Mouse (Mus musculus): ENCODE data around the gene Mtus2. TPM values are rescaled to one million over a fixed set of nuclear protein-coding genes. Genes with fewer than 3 reads are reported as not detected.

Mtus2 gene
- polyA plus RNA-seq, 1 experiment from 2014 or later, result 6.9 TPM

DNA sequence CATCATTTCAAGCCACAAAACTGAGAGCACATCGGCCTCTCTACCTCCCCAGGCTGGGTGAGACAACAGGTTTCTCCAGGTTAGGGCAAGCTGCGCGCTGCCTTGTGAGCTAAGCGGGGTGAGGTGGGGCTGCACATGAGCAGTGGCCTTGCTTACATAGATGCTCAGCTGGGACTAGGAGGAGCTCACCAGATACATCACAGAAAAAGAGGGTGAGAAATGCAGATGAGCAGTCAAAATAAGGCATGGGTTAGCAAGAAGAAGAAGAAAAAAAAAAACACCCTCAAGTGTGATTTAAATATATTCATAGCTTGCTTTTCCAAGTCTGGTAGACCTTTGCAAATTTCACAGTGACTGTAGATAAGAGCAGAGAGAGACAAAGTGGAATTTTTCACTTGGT is 254.7 kb downstream of the Mtus2 start:
- H3K27ac ChIP-seq, result no peak overlapping the region
- H3K4me3 ChIP-seq (replicated peaks), result no peak overlapping the region
- H3K27me3 ChIP-seq, result no peaks in the 10 kb centered on the region
- no peak for ATAC-seq (ENCODE audit: insufficient number of reproducible peaks, insufficient read depth, low FRiP score, low TSS enrichment, low read depth)
- no peaks in the 10 kb centered on the region for H3K36me3 ChIP-seq
- H3K9ac ChIP-seq (replicated peaks), result no peak overlapping the region
- H3K4me2 ChIP-seq, result no peak overlapping the region
- H3K9me3 ChIP-seq, result no peaks in the 10 kb centered on the region
- H3K4me1 ChIP-seq (replicated peaks), result peaks cover 6% of the 10 kb centered on the region; the same call in 1 of the 2 replicates
- 96% methylated on average over 4 of the region's 4 CpGs for WGBS

DNA sequence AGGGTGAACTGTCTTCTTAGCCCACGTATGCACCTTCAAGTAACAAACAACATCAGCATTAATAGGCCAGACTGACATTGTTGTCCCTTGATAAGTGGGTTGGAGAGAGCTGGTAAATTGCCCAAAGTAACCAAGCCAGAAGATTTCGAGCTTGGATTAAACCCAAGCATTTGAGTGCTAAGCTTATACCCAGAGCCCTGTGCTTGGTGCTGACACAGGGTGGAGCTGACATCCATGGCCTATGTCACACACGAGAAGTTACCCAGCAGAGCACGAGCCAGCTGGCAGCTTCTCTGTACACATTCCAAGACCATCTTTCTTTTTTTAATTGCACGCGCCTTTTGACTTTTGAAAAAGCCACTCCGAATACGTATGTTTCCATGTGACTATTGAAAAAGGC is 259.7 kb downstream of the Mtus2 start:
- 87% methylated on average over 8 of the region's 8 CpGs for WGBS
- Histone ChIP-seq H3K9me3 (no peaks in the 10 kb centered on the region; the same call in 1 of the 2 replicates), H3K4me3 (replicated peaks) (no peak overlapping the region), H3K4me2 (no peak overlapping the region), H3K27me3 (no peaks in the 10 kb centered on the region), H3K4me1 (replicated peaks) (peaks cover 6% of the 10 kb centered on the region; the same call in 1 of the 2 replicates), H3K27ac (no peak overlapping the region), H3K36me3 (no peaks in the 10 kb centered on the region), H3K9ac (replicated peaks) (no peak overlapping the region)
- no peak for ATAC-seq (ENCODE audit: insufficient number of reproducible peaks, insufficient read depth, low FRiP score, low TSS enrichment, low read depth)

DNA sequence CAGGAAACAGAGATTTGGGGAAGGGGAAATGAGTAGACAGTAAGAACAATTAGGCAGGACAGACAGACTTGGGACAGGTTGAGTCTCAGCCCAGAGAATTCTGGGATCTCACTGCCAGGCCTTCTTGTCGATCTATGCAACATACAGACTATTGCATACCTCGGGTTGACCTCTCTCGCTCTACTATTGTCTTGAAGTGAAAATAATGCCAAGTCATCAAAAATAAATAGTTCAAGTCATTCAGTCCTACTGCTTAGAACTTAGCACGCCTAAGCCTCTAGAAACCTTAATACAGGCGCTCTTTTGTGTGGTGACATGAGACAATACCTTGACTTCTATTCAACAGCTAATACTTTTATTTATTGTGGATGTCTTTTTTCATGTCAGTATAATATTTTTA is 265.8 kb downstream of the Mtus2 start:
- no peak overlapping the region for H3K9ac ChIP-seq (replicated peaks)
- WGBS, result 88% methylated on average over 5 of the region's 5 CpGs
- H3K4me3 ChIP-seq (replicated peaks), result no peak overlapping the region
- no peak for ATAC-seq (ENCODE audit: insufficient number of reproducible peaks, insufficient read depth, low FRiP score, low TSS enrichment, low read depth)
- no peaks in the 10 kb centered on the region for H3K36me3 ChIP-seq
- no peaks in the 10 kb centered on the region for H3K27me3 ChIP-seq
- no peaks in the 10 kb centered on the region; the same call in 1 of the 2 replicates for H3K9me3 ChIP-seq
- H3K27ac ChIP-seq, result no peak overlapping the region
- no peaks in the 10 kb centered on the region for H3K4me1 ChIP-seq (replicated peaks)
- no peak overlapping the region for H3K4me2 ChIP-seq

DNA sequence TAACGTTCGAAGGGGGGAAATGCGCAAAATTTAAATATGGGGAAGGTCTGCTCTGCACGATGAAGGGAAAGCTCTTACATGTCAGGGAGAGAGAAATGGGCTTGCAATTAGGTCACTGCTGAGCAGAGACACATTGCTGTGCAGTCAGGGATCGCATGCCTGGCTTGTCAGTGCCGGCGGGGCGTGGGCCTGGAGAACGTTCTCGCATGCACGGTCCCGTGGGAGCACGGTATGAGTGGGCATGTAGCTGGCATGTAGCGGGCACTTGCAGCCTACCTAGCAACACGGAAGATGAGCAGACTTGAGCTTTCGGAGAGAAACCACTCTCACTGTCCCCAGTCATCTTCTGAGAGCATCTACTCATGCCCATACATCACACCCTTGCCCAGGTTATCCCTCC is 266.9 kb downstream of the Mtus2 start:
- 90% methylated on average over 16 of the region's 16 CpGs for WGBS
- Histone ChIP-seq H3K9ac (replicated peaks) (no peak overlapping the region), H3K4me1 (replicated peaks) (no peaks in the 10 kb centered on the region), H3K27me3 (no peaks in the 10 kb centered on the region), H3K4me3 (replicated peaks) (no peak overlapping the region), H3K36me3 (no peaks in the 10 kb centered on the region), H3K9me3 (no peaks in the 10 kb centered on the region; the same call in 1 of the 2 replicates), H3K4me2 (no peak overlapping the region), H3K27ac (no peak overlapping the region)
- no peak for ATAC-seq (ENCODE audit: insufficient number of reproducible peaks, insufficient read depth, low FRiP score, low TSS enrichment, low read depth)

DNA sequence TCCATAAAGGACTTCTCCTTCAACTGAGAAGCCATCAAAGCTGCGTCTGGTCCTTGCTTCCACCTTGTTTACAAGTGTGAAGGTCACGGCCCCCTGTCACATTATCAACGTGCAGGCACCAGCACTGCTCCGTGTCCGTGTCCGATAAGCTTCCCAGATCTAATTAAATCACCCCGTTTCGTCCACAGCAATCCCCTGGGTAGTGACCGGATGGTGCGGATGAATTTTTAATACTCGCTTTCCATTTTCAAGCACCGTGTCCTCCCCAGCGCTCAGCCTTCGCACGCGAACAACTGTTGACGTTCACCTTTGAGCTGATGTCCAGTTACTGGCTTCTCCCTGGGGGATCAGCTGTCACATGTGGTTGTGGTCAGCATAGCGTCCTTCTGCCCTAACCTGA is 276.6 kb downstream of the Mtus2 start:
- Histone ChIP-seq H3K9ac (replicated peaks) (no peak overlapping the region), H3K9me3 (no peaks in the 10 kb centered on the region), H3K4me2 (no peak overlapping the region), H3K27me3 (no peaks in the 10 kb centered on the region), H3K4me1 (replicated peaks) (peaks cover 5% of the 10 kb centered on the region; the same call in 1 of the 2 replicates), H3K4me3 (replicated peaks) (no peak overlapping the region), H3K36me3 (no peaks in the 10 kb centered on the region), H3K27ac (no peak overlapping the region)
- 81% methylated on average over 18 of the region's 18 CpGs for WGBS
- ATAC-seq (ENCODE audit: insufficient number of reproducible peaks, insufficient read depth, low FRiP score, low TSS enrichment, low read depth), result no peak

DNA sequence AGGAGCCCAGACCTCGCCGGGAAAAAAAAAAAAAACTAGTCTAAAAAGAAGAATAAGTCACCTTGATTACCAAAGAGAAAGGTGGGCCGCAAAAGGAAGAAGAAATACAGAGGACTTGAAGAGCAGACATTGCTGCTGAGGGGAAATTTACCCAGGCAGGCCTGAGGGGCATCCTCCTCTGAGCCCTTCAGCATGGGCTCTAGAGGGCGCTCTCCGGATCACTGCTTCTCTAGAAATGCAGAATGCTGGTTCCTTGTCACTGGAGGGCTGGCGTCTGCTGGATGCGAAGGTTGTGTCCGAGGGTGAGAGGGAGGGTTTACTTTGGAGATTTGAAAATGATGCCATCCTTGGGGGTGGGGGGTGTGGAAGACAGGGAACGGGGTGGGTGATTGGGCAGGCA is 279.5 kb downstream of the Mtus2 start:
- peaks cover 5% of the 10 kb centered on the region; the same call in 1 of the 2 replicates for H3K27me3 ChIP-seq
- 51% methylated on average over 9 of the region's 9 CpGs for WGBS
- H3K4me3 ChIP-seq (replicated peaks), result no peak overlapping the region
- H3K4me2 ChIP-seq, result no peak overlapping the region
- no peak overlapping the region for H3K27ac ChIP-seq
- no peaks in the 10 kb centered on the region for H3K36me3 ChIP-seq
- ATAC-seq (ENCODE audit: insufficient number of reproducible peaks, insufficient read depth, low FRiP score, low TSS enrichment, low read depth), result no peak
- H3K9me3 ChIP-seq, result no peaks in the 10 kb centered on the region
- peaks cover 5% of the 10 kb centered on the region; the same call in 1 of the 2 replicates for H3K4me1 ChIP-seq (replicated peaks)
- H3K9ac ChIP-seq (replicated peaks), result no peak overlapping the region

DNA sequence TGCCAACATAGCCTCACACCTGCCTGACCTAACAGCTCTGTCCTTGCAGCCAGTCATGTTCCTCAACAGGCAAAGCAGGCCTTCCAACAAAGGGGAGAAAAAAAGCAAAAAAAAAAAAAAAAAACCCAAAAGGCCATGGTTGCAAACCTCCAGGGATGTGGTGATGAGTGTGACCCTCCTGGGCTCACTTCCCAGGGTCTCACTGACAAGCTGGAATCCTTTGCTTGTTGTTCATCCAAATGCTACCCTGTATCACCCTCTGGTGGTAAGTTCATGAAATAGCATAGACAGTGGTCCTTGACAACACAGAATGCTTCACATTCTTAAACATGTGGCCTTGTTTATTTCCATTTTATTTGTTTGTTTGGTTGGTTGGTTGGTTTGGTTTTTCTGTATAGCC is 281.9 kb downstream of the Mtus2 start:
- no peak overlapping the region for H3K27ac ChIP-seq
- H3K36me3 ChIP-seq, result no peaks in the 10 kb centered on the region
- no peak overlapping the region for H3K9ac ChIP-seq (replicated peaks)
- no peaks in the 10 kb centered on the region for H3K9me3 ChIP-seq
- no peak overlapping the region for H3K4me2 ChIP-seq
- ATAC-seq (ENCODE audit: insufficient number of reproducible peaks, insufficient read depth, low FRiP score, low TSS enrichment, low read depth), result no peak
- peaks cover 5% of the 10 kb centered on the region; the same call in 1 of the 2 replicates for H3K4me1 ChIP-seq (replicated peaks)
- peaks cover 8% of the 10 kb centered on the region; the same call in 1 of the 2 replicates for H3K27me3 ChIP-seq
- H3K4me3 ChIP-seq (replicated peaks), result no peak overlapping the region

DNA sequence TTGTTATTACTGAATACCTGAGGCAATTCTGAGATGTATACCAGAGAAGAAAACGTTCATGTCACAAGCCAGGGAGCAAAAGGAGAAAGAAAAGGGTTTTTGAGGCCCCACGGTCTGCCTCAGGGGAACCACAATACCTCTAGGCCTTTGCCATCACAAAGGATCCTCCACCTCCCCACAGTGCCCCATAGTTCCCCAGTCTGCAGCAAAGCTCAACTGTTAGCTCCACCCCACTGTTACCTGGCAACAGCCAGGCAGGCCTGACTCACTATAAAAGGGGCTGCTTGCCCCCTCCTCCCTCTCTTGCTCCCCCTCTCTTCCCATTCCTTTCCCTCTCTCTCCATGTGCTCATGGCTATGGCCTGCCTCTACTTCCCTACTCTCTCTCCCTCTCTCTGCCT is 282.6 kb downstream of the Mtus2 start:
- Histone ChIP-seq H3K9me3 (no peaks in the 10 kb centered on the region), H3K27me3 (peaks cover 8% of the 10 kb centered on the region; the same call in 1 of the 2 replicates), H3K9ac (replicated peaks) (no peak overlapping the region), H3K36me3 (no peaks in the 10 kb centered on the region), H3K27ac (no peak overlapping the region), H3K4me3 (replicated peaks) (no peak overlapping the region), H3K4me2 (no peak overlapping the region), H3K4me1 (replicated peaks) (peaks cover 5% of the 10 kb centered on the region; the same call in 1 of the 2 replicates)
- WGBS, result 33% methylated on average over 2 of the region's 2 CpGs
- ATAC-seq (ENCODE audit: insufficient number of reproducible peaks, insufficient read depth, low FRiP score, low TSS enrichment, low read depth), result no peak

DNA sequence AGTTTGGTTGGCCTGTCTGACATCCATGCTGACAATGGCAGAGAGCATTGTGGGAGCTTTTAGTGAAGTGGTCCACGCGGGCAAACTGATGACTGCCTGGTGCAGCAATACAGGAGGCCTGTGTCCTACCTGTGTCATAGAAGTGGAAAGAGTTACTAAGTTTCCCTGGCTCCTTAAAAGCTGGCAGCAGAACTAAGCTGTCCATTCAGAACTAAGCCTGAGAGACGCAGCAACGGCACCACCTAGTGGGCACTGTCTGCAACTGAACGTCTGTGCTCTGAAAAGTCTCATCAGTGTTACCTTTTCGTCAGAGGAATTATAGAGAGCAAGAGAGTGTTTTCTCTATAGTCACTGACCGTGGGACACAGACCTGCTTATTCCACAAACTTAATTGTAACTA is 284.8 kb downstream of the Mtus2 start:
- H3K27ac ChIP-seq, result no peak overlapping the region
- no peaks in the 10 kb centered on the region for H3K36me3 ChIP-seq
- ATAC-seq (ENCODE audit: insufficient number of reproducible peaks, insufficient read depth, low FRiP score, low TSS enrichment, low read depth), result no peak
- peaks cover 8% of the 10 kb centered on the region; the same call in 1 of the 2 replicates for H3K27me3 ChIP-seq
- 8% methylated on average over 7 of the region's 7 CpGs for WGBS
- H3K4me1 ChIP-seq (replicated peaks), result 0 out of 2 replicates have a peak, but pooled peaks cover 1% of the 10 kb centered on the region
- no peak overlapping the region for H3K9ac ChIP-seq (replicated peaks)
- no peak overlapping the region for H3K4me2 ChIP-seq
- peaks cover 4% of the 10 kb centered on the region; the same call in 1 of the 2 replicates for H3K9me3 ChIP-seq
- H3K4me3 ChIP-seq (replicated peaks), result no peak overlapping the region

DNA sequence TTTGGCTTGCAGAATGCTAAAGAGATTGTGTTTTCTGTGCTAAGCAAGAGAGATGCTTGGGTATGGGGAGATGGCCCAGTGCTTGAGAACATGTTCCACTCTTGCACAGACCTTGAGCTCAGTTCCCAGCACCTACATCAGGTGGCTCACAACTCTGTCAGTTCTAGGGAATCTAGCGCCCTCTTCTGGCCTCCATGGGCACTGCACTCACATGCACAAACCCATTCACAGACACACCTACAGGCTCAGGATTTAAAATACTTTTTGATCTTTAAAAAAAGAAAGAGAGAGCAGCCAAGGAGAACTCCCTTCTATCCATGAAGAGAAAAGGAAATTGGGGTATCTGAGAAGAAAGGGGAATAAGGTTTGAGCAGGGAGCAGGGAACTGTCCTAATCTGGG is 287.4 kb downstream of the Mtus2 start:
- WGBS, result 54% methylated on average over 1 of the region's 1 CpGs
- Histone ChIP-seq H3K27ac (no peak overlapping the region), H3K4me1 (replicated peaks) (peaks cover 6% of the 10 kb centered on the region; the same call in 1 of the 2 replicates), H3K4me2 (no peak overlapping the region), H3K9me3 (peaks cover 4% of the 10 kb centered on the region; the same call in 1 of the 2 replicates), H3K9ac (replicated peaks) (no peak overlapping the region), H3K27me3 (peaks cover 8% of the 10 kb centered on the region; the same call in 1 of the 2 replicates), H3K4me3 (replicated peaks) (no peak overlapping the region), H3K36me3 (no peaks in the 10 kb centered on the region)
- no peak for ATAC-seq (ENCODE audit: insufficient number of reproducible peaks, insufficient read depth, low FRiP score, low TSS enrichment, low read depth)

DNA sequence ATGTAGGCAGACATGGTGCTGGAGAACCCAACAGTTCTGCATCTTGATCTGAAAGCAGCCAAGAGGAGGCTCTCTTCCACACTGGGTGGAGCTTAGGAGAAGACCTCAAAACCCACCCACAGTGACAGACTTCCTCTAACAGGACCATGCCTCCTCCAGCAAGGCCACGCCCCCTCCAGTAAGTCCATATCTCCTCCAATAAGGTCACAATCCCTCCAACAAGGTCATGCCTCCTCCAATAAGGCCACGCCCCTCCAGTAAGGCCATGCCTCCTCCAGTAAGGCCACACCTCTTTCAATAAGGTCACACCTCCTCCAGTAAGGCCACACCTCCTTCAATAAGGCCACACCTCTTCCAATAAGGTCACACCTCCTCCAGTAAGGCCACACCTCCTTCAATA is 288.3 kb downstream of the Mtus2 start:
- H3K4me1 ChIP-seq (replicated peaks), result peaks cover 6% of the 10 kb centered on the region; the same call in 1 of the 2 replicates
- peaks cover 4% of the 10 kb centered on the region; the same call in 1 of the 2 replicates for H3K9me3 ChIP-seq
- no peak for ATAC-seq (ENCODE audit: insufficient number of reproducible peaks, insufficient read depth, low FRiP score, low TSS enrichment, low read depth)
- no peaks in the 10 kb centered on the region for H3K36me3 ChIP-seq
- H3K27me3 ChIP-seq, result peaks cover 8% of the 10 kb centered on the region; the same call in 1 of the 2 replicates
- no peak overlapping the region for H3K9ac ChIP-seq (replicated peaks)
- no peak overlapping the region for H3K4me3 ChIP-seq (replicated peaks)
- WGBS, result 81% methylated on average over 2 of the region's 2 CpGs
- no peak overlapping the region for H3K4me2 ChIP-seq
- no peak overlapping the region for H3K27ac ChIP-seq

DNA sequence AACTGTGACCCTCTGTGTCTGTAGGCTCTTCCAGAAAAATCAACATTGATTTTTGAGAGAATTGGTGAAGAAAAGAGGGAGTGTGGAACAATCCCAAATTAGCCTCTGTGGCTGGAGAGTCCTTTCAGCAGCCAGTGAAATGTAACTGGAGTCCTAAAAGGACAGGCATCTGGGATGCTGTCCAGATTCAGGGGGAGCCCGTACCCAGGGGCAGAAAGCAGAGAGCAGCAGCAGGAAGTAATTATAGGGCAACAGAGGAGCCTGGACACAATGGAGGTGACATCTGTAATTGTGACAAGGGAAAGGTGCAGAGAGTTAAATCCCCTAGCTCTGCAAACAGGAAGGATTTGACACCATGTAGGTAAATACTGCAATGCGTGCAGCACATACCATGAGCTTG is 291.1 kb downstream of the Mtus2 start:
- Histone ChIP-seq H3K36me3 (no peaks in the 10 kb centered on the region), H3K4me3 (replicated peaks) (no peak overlapping the region), H3K27ac (no peak overlapping the region), H3K4me2 (no peak overlapping the region), H3K27me3 (no peaks in the 10 kb centered on the region), H3K9me3 (peaks cover 4% of the 10 kb centered on the region; the same call in 1 of the 2 replicates), H3K9ac (replicated peaks) (no peak overlapping the region), H3K4me1 (replicated peaks) (peaks cover 6% of the 10 kb centered on the region)
- WGBS, result 18% methylated on average over 2 of the region's 2 CpGs
- no peak for ATAC-seq (ENCODE audit: insufficient number of reproducible peaks, insufficient read depth, low FRiP score, low TSS enrichment, low read depth)

Measured in limb, embryonic 12.5 days (tissue).